Comparison of ENCODE assay signal across 11 mouse cellular contexts in the genomic region with DNA sequence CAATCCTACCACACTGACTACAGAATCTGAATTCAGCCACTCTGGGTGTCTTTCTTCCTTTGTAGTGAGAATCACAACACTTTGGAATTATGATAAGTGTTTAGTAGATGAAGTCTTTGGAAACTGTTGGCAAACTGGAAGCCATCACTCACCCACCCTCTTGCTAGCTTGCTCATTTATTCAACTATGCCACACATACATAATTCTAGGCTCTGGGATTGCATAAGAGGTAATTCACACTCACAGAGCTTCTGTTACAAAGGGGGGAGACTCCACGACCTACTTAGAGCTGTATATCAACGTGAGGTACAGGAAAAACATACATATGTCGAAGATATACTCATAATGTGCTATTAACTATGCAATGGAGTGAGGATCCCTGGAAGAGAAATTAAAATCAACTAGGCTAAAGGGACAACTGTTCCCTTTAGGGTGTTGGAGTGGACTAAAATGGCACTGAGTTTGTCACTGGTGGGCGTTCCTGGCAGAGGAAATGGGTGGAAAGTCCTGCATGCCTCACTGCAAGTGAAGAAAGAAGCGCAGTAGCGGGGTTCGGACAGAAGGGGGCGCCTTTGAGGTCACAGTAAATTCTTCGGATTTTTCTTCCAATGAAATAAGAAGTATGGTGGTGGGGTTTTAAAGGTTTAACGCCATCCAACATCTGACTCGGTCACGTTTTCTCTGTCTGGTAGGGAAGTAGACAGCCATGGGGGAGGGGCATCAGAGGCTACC. TPM values are rescaled to one million over a fixed set of nuclear protein-coding genes. Genes with fewer than 3 reads are reported as not detected.
DNase-seq lines count a peak whose midpoint lies in the region; ATAC-seq and TF ChIP-seq lines count a peak whose summit lies in the region.
"Had no signal": no experiment of that assay in that cellular context is flagged by ENCODE, and none has a peak within 500 bp of the region (broad histone marks: within the 10 kb centered on the region; RNA-seq: fewer than 3 reads in every experiment).

No protein-coding gene starts in this region.

- H3K4me3 ChIP-seq in kidney, postnatal 0 days (replicated peaks; ENCODE audit: low read depth, low read length) = no peak overlapping the region
- no peak overlapping the region for H3K4me3 ChIP-seq in kidney, embryonic 14.5 days (ENCODE audit: low read length)
- no peak overlapping the region for H3K4me3 ChIP-seq in MEL (ENCODE audit: control insufficient read depth in 1 of 2, insufficient read depth in 1 of 2, low read depth in 2 of 2, low read length in 2 of 2)
- no peak overlapping the region for H3K4me3 ChIP-seq in intestine, embryonic 16.5 days (ENCODE audit: low read length)
- H3K4me3 ChIP-seq: liver, embryonic 13.5 days; neural tube, embryonic 12.5 days had no signal

- no peak overlapping the region for H3K9ac ChIP-seq in kidney, postnatal 0 days (ENCODE audit: low read depth, low read length)
- H3K9ac ChIP-seq in kidney, embryonic 14.5 days (ENCODE audit: low read depth, low read length) = no peak overlapping the region
- H3K9ac ChIP-seq in MEL (ENCODE audit: control insufficient read depth, low read depth, low read length, poor library complexity, severe bottlenecking) = no peak overlapping the region
- no peak overlapping the region for H3K9ac ChIP-seq in intestine, embryonic 16.5 days (ENCODE audit: low read depth, low read length)
- H3K9ac ChIP-seq: liver, embryonic 13.5 days; neural tube, embryonic 12.5 days had no signal

- TF ChIP-seq EP300 in MEL (IDR thresholded peaks at IDR 0.05; ENCODE audit: low read depth in 1 of 2, low read length in 2 of 2) = no peak

- 67% methylated on average over 12 of the region's 12 CpGs for WGBS in kidney, postnatal 0 days
- 69% methylated on average over 12 of the region's 12 CpGs for WGBS in kidney, embryonic 14.5 days
- WGBS in intestine, embryonic 16.5 days = 66% methylated on average over 12 of the region's 12 CpGs

- intact Hi-C loops in left cerebral cortex, postnatal 36 days (cut with DNase I) = no loop called here

- TF ChIP-seq POLR2A in MEL (IDR thresholded peaks at IDR 0.05; ENCODE audit: control insufficient read depth in 1 of 2, insufficient read depth in 1 of 2, low read depth in 1 of 2, low read length in 2 of 2, poor library complexity in 1 of 2) = no peak

- no peak for DNase-seq in kidney, postnatal 0 days (ENCODE audit: low spot score)
- peak; percentile 37 for DNase-seq in B cell, adult 2 months
- DNase-seq in MEL (ENCODE audit: low read depth, low spot score) = peak; percentile 26
- DNase-seq in left cerebral cortex, postnatal 36 days (ENCODE audit: low spot score in 2 of 2) = peak; percentile 44 to 55
- DNase-seq in ovary, postnatal 10 days (ENCODE audit: low spot score) = no peak
- no peak for DNase-seq in urinary bladder, adult 18-20 months (ENCODE audit: low spot score in 2 of 2)
- DNase-seq: cerebellum, adult 9-10 months; liver, embryonic 13.5 days had no signal

- no peaks in the 10 kb centered on the region for H3K4me1 ChIP-seq in kidney, postnatal 0 days (replicated peaks; ENCODE audit: insufficient read depth, low read length)
- no peaks in the 10 kb centered on the region for H3K4me1 ChIP-seq in kidney, embryonic 14.5 days (ENCODE audit: control insufficient read depth, insufficient read depth, low read length)
- no peaks in the 10 kb centered on the region; a peak in 1 of 4 replicates for H3K4me1 ChIP-seq in MEL (ENCODE audit: control insufficient read depth in 1 of 2, insufficient read depth in 2 of 2, low read length in 2 of 2)
- H3K4me1 ChIP-seq in intestine, embryonic 16.5 days (ENCODE audit: control insufficient read depth, insufficient read depth, low read length) = no peaks in the 10 kb centered on the region

- H3K79me2 ChIP-seq in MEL (ENCODE audit: control insufficient read depth, insufficient read depth, low read length, poor library complexity) = no peaks in the 10 kb centered on the region

- H3K27ac ChIP-seq in kidney, postnatal 0 days = no peak overlapping the region
- H3K27ac ChIP-seq in kidney, embryonic 14.5 days (ENCODE audit: low read depth, low read length) = no peak overlapping the region
- no peak overlapping the region for H3K27ac ChIP-seq in MEL (ENCODE audit: control insufficient read depth, low read depth, low read length)
- H3K27ac ChIP-seq in intestine, embryonic 16.5 days (ENCODE audit: low read length) = no peak overlapping the region
- H3K27ac ChIP-seq: liver, embryonic 13.5 days; neural tube, embryonic 12.5 days had no signal

- no peak for ATAC-seq in kidney, postnatal 0 days (replicated peaks; ENCODE audit: low FRiP score, low read depth)
- no peak for ATAC-seq in kidney, embryonic 14.5 days (ENCODE audit: low FRiP score, low TSS enrichment)
- ATAC-seq in intestine, embryonic 16.5 days = no peak

- peak; percentile 6; the same call in 1 of the 2 replicates for TF ChIP-seq RAD21 in MEL (IDR thresholded peaks at IDR 0.05; ENCODE audit: low read depth, low read length)

- H3K4me2 ChIP-seq in kidney, postnatal 0 days (ENCODE audit: low read length) = no peak overlapping the region
- H3K4me2 ChIP-seq in kidney, embryonic 14.5 days (replicated peaks; ENCODE audit: low read depth, low read length) = no peak overlapping the region
- no peak overlapping the region for H3K4me2 ChIP-seq in intestine, embryonic 16.5 days (ENCODE audit: low read depth, low read length)
- H3K4me2 ChIP-seq: liver, embryonic 13.5 days; neural tube, embryonic 12.5 days had no signal

- TF ChIP-seq CTCF in kidney, postnatal 0 days (IDR thresholded peaks at IDR 0.05; ENCODE audit: low read depth) = peak; percentile 35
- TF ChIP-seq CTCF in MEL (IDR thresholded peaks at IDR 0.05 in 2 of 3, conservative IDR thresholded peaks at IDR 0.05 in 1 of 3; ENCODE audit: control insufficient read depth in 1 of 3, insufficient read depth in 1 of 3, low read depth in 2 of 3, low read length in 3 of 3, poor library complexity in 1 of 3, severe bottlenecking in 1 of 3) = peak; percentile 61 to 74 (median 66)

- no peaks in the 10 kb centered on the region for H3K9me3 ChIP-seq in kidney, postnatal 0 days (replicated peaks; ENCODE audit: low read length)
- H3K9me3 ChIP-seq in kidney, embryonic 14.5 days (ENCODE audit: control insufficient read depth, low read length) = no peaks in the 10 kb centered on the region
- H3K9me3 ChIP-seq in MEL (replicated peaks; ENCODE audit: insufficient read depth, low read length) = no peaks in the 10 kb centered on the region
- H3K9me3 ChIP-seq in intestine, embryonic 16.5 days (ENCODE audit: control insufficient read depth, low read length) = no peaks in the 10 kb centered on the region
- H3K9me3 ChIP-seq: liver, embryonic 13.5 days; neural tube, embryonic 12.5 days had no signal

- no peaks in the 10 kb centered on the region for H3K36me3 ChIP-seq in kidney, postnatal 0 days (ENCODE audit: insufficient read depth, low read length)
- H3K36me3 ChIP-seq in kidney, embryonic 14.5 days (ENCODE audit: control insufficient read depth, insufficient read depth, low read length) = no peaks in the 10 kb centered on the region
- H3K36me3 ChIP-seq in MEL (ENCODE audit: control insufficient read depth in 1 of 2, insufficient read depth in 2 of 2, low read length in 2 of 2) = no peaks in the 10 kb centered on the region
- no peaks in the 10 kb centered on the region for H3K36me3 ChIP-seq in intestine, embryonic 16.5 days (ENCODE audit: control insufficient read depth, insufficient read depth, low read length)
- H3K36me3 ChIP-seq: liver, embryonic 13.5 days; neural tube, embryonic 12.5 days had no signal

- H3K27me3 ChIP-seq in kidney, postnatal 0 days (ENCODE audit: insufficient read depth, low read length) = no peaks in the 10 kb centered on the region
- H3K27me3 ChIP-seq in kidney, embryonic 14.5 days (ENCODE audit: control insufficient read depth, insufficient read depth, low read length) = no peaks in the 10 kb centered on the region
- no peaks in the 10 kb centered on the region for H3K27me3 ChIP-seq in MEL (ENCODE audit: control insufficient read depth in 1 of 2, insufficient read depth in 2 of 2, low read length in 2 of 2)
- no peaks in the 10 kb centered on the region for H3K27me3 ChIP-seq in intestine, embryonic 16.5 days (replicated peaks; ENCODE audit: control insufficient read depth, insufficient read depth, low read length)
- H3K27me3 ChIP-seq: liver, embryonic 13.5 days; neural tube, embryonic 12.5 days had no signal

TF ChIP-seq in MEL, 35 proteins besides CTCF, POLR2A, EP300 and RAD21:
- TF ChIP-seq SMC3 (IDR thresholded peaks at IDR 0.05; ENCODE audit: low read depth, low read length) = peak; percentile 47
- no peak for TF ChIP-seq USF1 (IDR thresholded peaks at IDR 0.05; ENCODE audit: low read depth, low read length)
TF ChIP-seq in MEL: peak in this region for 1.

RNA-seq across cellular contexts. Expression of a gene that starts 44.0 kb away (rescaled TPM):
- polyA plus RNA-seq in kidney, postnatal 0 days (2015; fragmentation: Nextera tagmentation; extraction: Ambion mirVana) = 0.14 and 0.23 TPM in 2 replicates
- 0.19 and 0.26 TPM in 2 replicates for polyA plus RNA-seq in kidney, embryonic 14.5 days (2014; fragmentation: Nextera tagmentation; extraction: Ambion mirVana)
- total RNA-seq in MEL (2012; rRNA removed) = not detected in 2 replicates
- polyA plus RNA-seq in MEL (2012; ENCODE audit: insufficient read depth in 1 of 2, insufficient read length in 2 of 2, low read depth in 1 of 2, low replicate concordance in 2 of 2, missing spikeins in 1 of 2) = not detected
- total RNA-seq in left cerebral cortex, postnatal 36 days (2021) = under 1 TPM; 0.41 to 0.59 TPM
- 0.38 and 0.39 TPM in 2 replicates for polyA plus RNA-seq in intestine, embryonic 16.5 days (2015; fragmentation: Nextera tagmentation; extraction: Ambion mirVana)

RNA-seq across cellular contexts. Expression of a gene that starts 45.0 kb away (rescaled TPM):
- 0.05 TPM in 1 of 2 replicates, not detected in the other for polyA plus RNA-seq in kidney, postnatal 0 days (2015; fragmentation: Nextera tagmentation; extraction: Ambion mirVana)
- polyA plus RNA-seq in kidney, embryonic 14.5 days (2014; fragmentation: Nextera tagmentation; extraction: Ambion mirVana) = not detected in 2 replicates
- not detected in 2 replicates for total RNA-seq in MEL (2012; rRNA removed)
- polyA plus RNA-seq in MEL (2012; ENCODE audit: insufficient read depth in 1 of 2, insufficient read length in 2 of 2, low read depth in 1 of 2, low replicate concordance in 2 of 2, missing spikeins in 1 of 2) = not detected
- 1 to 10 TPM in 1 of 2 experiments, under 1 TPM in 1; 0.91 to 1.7 TPM for total RNA-seq in left cerebral cortex, postnatal 36 days (2021)
- polyA plus RNA-seq in intestine, embryonic 16.5 days (2015; fragmentation: Nextera tagmentation; extraction: Ambion mirVana) = not detected in 2 replicates
- polyA plus RNA-seq: liver, embryonic 13.5 days had no signal

Comparison
In these comparisons a context has a peak if more than half of its experiments do, and no peak if none do; other contexts are left out.
1. DNase-seq: peak in B cell, adult 2 months (2 of 2), MEL (single experiment) and left cerebral cortex, postnatal 36 days (2 of 2); none in kidney, postnatal 0 days (single experiment), ovary, postnatal 10 days (single experiment) and urinary bladder, adult 18-20 months (0 of 2).